Mouse (Mus musculus) kidney, adult 9 months (tissue): ENCODE results near the gene Kcne1l.

Source experiments
- DNase-seq: peaks from one replicate; pipeline ENCODE4 v3.0.0; 2022

Gene Kcne1l

GRCm38 (mm10) chrX:142305869-142306581 lies at the start of gene Kcne1l:
TSS of gene Kcne1l (minus strand) at chrX:142306294.
- DNase-seq: no peak

- DNase-seq: no peak
Observed at GRCm38 (mm10) chrX:142336207-142336606, 30.1 kb upstream of the Kcne1l start.

- no peak for DNase-seq
Observed at GRCm38 (mm10) chrX:142335502-142335901, 29.4 kb upstream of the Kcne1l start.

GRCm38 (mm10) chrX:142325760-142326159 lies 19.7 kb upstream of the Kcne1l start:
- peak; percentile 14 for DNase-seq

- peak; percentile 62 for DNase-seq
Observed at GRCm38 (mm10) chrX:142316106-142316505, 10.0 kb upstream of the Kcne1l start.

GRCm38 (mm10) chrX:142315270-142315669 lies 9.2 kb upstream of the Kcne1l start:
- DNase-seq: no peak

GRCm38 (mm10) chrX:142314307-142315024 lies 8.4 kb upstream of the Kcne1l start:
- peak; percentile 85 for DNase-seq

GRCm38 (mm10) chrX:142310431-142310830 lies 4.3 kb upstream of the Kcne1l start:
- no peak for DNase-seq

- no peak for DNase-seq
Observed at GRCm38 (mm10) chrX:142305010-142305868, 855 bp downstream of the Kcne1l start.

- DNase-seq: no peak
Observed at GRCm38 (mm10) chrX:142304592-142304991, 1.5 kb downstream of the Kcne1l start.

- DNase-seq: peak; percentile 79
Observed at GRCm38 (mm10) chrX:142303456-142303855, 2.6 kb downstream of the Kcne1l start.

- no peak for DNase-seq
Observed at GRCm38 (mm10) chrX:142285905-142286304, 20.2 kb downstream of the Kcne1l start.

- DNase-seq: no peak
Observed at GRCm38 (mm10) chrX:142276573-142276972, 29.5 kb downstream of the Kcne1l start.

GRCm38 (mm10) chrX:142276031-142276430 lies 30.1 kb downstream of the Kcne1l start:
- no peak for DNase-seq
